Mouse (Mus musculus) forebrain, postnatal 0 days (tissue): ENCODE measurements at regions not wholly inside any gene's neighbourhood (a gene's known extent, or its start where the extent isn't known, plus 50 kb on each side); places are given as distances from the start of the nearest gene placed in this dataset.

Experiments used
- ATAC-seq: fragments of 200-750 bp; cut with Nextera tagmentation; 2 replicates; pipeline ENCODE4 v1.8.0; 2017; ENCODE audit warnings: mild to moderate bottlenecking, moderate library complexity
- DNase-seq: peaks from one replicate; pipeline ENCODE4 v3.0.0-alpha.2; 2015
- H3K27ac ChIP-seq: fragments of 300-500 bp; sonication (generic); 2 replicates; pipeline ENCODE4 v1.5.1; 2014; ENCODE audit warnings: low read depth, mild to moderate bottlenecking, antibody characterized with exemption, low read length, moderate library complexity, mixed read lengths
- H3K27me3 ChIP-seq: fragments of 300-500 bp; sonication (generic); 2 replicates; pipeline ENCODE4 v1.6.1; 2014; ENCODE audit warnings: mild to moderate bottlenecking, low read length, mixed read lengths; ENCODE audit not compliant: insufficient read depth
- H3K36me3 ChIP-seq: fragments of 300-500 bp; sonication (generic); 2 replicates; pipeline ENCODE4 v1.6.1; 2014; ENCODE audit warnings: mild to moderate bottlenecking, moderate library complexity; ENCODE audit not compliant: insufficient read depth
- H3K4me1 ChIP-seq: fragments of 300-500 bp; sonication (generic); 2 replicates; pipeline ENCODE4 v1.6.1; 2014; ENCODE audit warnings: antibody characterized with exemption; ENCODE audit not compliant: insufficient read depth
- H3K4me2 ChIP-seq: fragments of 300-500 bp; sonication (generic); 2 replicates; pipeline ENCODE4 v1.6.1; 2014; ENCODE audit warnings: low read depth, mild to moderate bottlenecking, moderate library complexity
- H3K4me3 ChIP-seq: fragments of 300-500 bp; sonication (generic); 2 replicates; pipeline ENCODE4 v1.5.1; 2014; ENCODE audit warnings: low read depth, low read length, mixed read lengths
- H3K9ac ChIP-seq: fragments of 300-500 bp; sonication (generic); 2 replicates; pipeline ENCODE4 v1.6.1; 2014; ENCODE audit warnings: mild to moderate bottlenecking
- H3K9me3 ChIP-seq: fragments of 300-500 bp; sonication (generic); 2 replicates; pipeline ENCODE4 v1.6.1; 2016; ENCODE audit warnings: low read length
- CTCF ChIP-seq: sonication (generic); IDR thresholded peaks from 2 replicates; pipeline ENCODE4 v1.5.1; 2016; ENCODE audit warnings: antibody characterized with exemption, control low read depth, low read depth
- WGBS: fragments of 180-500 bp; shearing (Covaris S2); extraction: QIAGEN DNeasy Blood & Tissue Kit; methylation state at CpG from one replicate; pipeline ENCODE4 v1.1.7; 2014; 5-methylcytosine and 5-hydroxymethylcytosine counted together

GRCm38 (mm10) chr12:39572802-39573201 lies 465.0 kb downstream of the Arl4a start:
- Histone ChIP-seq H3K9ac (no peak overlapping the region), H3K27ac (no peak overlapping the region), H3K27me3 (no peaks in the 10 kb centered on the region), H3K4me1 (no peaks in the 10 kb centered on the region), H3K4me3 (no peak overlapping the region), H3K9me3 (no peaks in the 10 kb centered on the region), H3K36me3 (no peaks in the 10 kb centered on the region), H3K4me2 (no peak overlapping the region)
- peak; percentile 40 for TF ChIP-seq CTCF
- WGBS = 38% methylated on average over 1 of the region's 1 CpGs
- DNase-seq (no peak), ATAC-seq (no peak)

GRCm38 (mm10) chr12:39572147-39572546 lies 465.7 kb downstream of the Arl4a start:
- DNase-seq (no peak), ATAC-seq (no peak)
- H3K9me3 ChIP-seq = no peaks in the 10 kb centered on the region
- 100% methylated on average over 1 of the region's 1 CpGs for WGBS
- H3K4me2 ChIP-seq = no peak overlapping the region
- no peaks in the 10 kb centered on the region for H3K36me3 ChIP-seq
- no peak overlapping the region for H3K9ac ChIP-seq
- TF ChIP-seq CTCF = no peak
- no peaks in the 10 kb centered on the region for H3K27me3 ChIP-seq
- H3K27ac ChIP-seq = no peak overlapping the region
- H3K4me3 ChIP-seq = no peak overlapping the region
- no peaks in the 10 kb centered on the region for H3K4me1 ChIP-seq

- Histone ChIP-seq H3K4me1 (no peaks in the 10 kb centered on the region), H3K9me3 (no peaks in the 10 kb centered on the region), H3K4me3 (no peak overlapping the region), H3K27ac (no peak overlapping the region), H3K36me3 (no peaks in the 10 kb centered on the region), H3K4me2 (no peak overlapping the region), H3K9ac (no peak overlapping the region), H3K27me3 (no peaks in the 10 kb centered on the region)
- DNase-seq (no peak), ATAC-seq (no peak)
- WGBS = 81% methylated on average over 4 of the region's 4 CpGs
- no peak for TF ChIP-seq CTCF
These were observed 476.9 kb downstream of the Arl4a start for GRCm38 (mm10) chr12:39560734-39561446.

DNA sequence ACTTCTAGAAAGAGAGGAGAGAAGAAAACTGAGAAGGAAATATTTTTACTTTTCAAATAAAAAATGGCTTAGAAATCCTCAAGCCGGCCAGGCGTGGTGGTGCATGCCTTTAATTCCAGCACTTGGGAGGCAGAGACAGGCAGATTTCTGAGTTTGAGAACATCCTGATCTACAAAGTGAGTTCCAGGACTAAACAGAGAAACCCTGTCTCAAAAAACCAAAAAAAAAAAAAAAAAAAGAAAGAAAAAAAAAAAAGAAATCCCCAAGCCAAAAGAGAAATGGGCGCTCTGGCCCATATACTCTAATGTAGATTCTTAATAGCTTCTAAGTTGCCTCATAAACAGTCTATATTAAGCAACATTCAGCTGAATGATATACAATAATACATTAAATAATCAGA lies 479.3 kb downstream of the Arl4a start:
- 98% methylated on average over 3 of the region's 3 CpGs for WGBS
- no peak for TF ChIP-seq CTCF
- no peak for ATAC-seq

DNA sequence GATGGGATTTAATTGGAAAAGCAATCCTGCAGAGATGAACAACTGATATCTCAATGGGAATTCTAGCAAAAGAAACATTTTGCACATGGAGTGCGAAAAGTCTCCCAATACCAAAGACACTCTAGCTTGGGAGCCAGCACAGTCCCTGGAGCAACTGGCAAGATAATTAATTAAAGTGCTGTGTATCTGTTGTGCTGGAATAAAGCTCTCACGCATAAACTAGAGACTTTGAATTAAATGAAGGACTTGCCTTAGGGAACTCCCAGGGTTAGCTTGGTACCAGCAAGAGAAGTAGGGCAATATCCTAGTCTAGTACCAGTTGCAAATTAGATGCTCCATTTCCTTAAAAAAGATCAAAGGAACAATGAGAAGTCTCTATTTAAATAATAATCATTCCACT lies 501.5 kb downstream of the Arl4a start:
- Histone ChIP-seq H3K4me3 (no peak overlapping the region), H3K9me3 (no peaks in the 10 kb centered on the region), H3K36me3 (no peaks in the 10 kb centered on the region), H3K27ac (no peak overlapping the region), H3K9ac (no peak overlapping the region), H3K4me1 (no peaks in the 10 kb centered on the region), H3K27me3 (no peaks in the 10 kb centered on the region), H3K4me2 (no peak overlapping the region)
- TF ChIP-seq CTCF = no peak
- ATAC-seq (no peak), DNase-seq (peak; percentile 1)
- 38% methylated on average over 2 of the region's 2 CpGs for WGBS

More for the DNA sequence above, 479.3 kb downstream of the Arl4a start:
- no peaks in the 10 kb centered on the region for H3K36me3 ChIP-seq
- H3K4me2 ChIP-seq = no peak overlapping the region
- no peak overlapping the region for H3K4me3 ChIP-seq
- no peak overlapping the region for H3K9ac ChIP-seq
- no peaks in the 10 kb centered on the region for H3K27me3 ChIP-seq
- DNase-seq = no peak
- H3K4me1 ChIP-seq = no peaks in the 10 kb centered on the region
- H3K27ac ChIP-seq = no peak overlapping the region
- no peaks in the 10 kb centered on the region for H3K9me3 ChIP-seq

GRCm38 (mm10) chr12:39528121-39528520 lies 509.7 kb downstream of the Arl4a start:
- H3K9me3 ChIP-seq = no peaks in the 10 kb centered on the region
- WGBS = 41% methylated on average over 4 of the region's 4 CpGs
- no peaks in the 10 kb centered on the region for H3K27me3 ChIP-seq
- ATAC-seq (no peak), DNase-seq (no peak)
- no peak overlapping the region for H3K9ac ChIP-seq
- H3K4me3 ChIP-seq = no peak overlapping the region
- H3K4me1 ChIP-seq = no peaks in the 10 kb centered on the region
- no peak overlapping the region for H3K4me2 ChIP-seq
- H3K27ac ChIP-seq = no peak overlapping the region
- TF ChIP-seq CTCF = no peak
- H3K36me3 ChIP-seq = no peaks in the 10 kb centered on the region

- Histone ChIP-seq H3K9ac (no peak overlapping the region), H3K4me2 (no peak overlapping the region), H3K4me3 (no peak overlapping the region), H3K27me3 (no peaks in the 10 kb centered on the region), H3K4me1 (no peaks in the 10 kb centered on the region), H3K36me3 (no peaks in the 10 kb centered on the region), H3K9me3 (no peaks in the 10 kb centered on the region), H3K27ac (no peak overlapping the region)
- TF ChIP-seq CTCF = no peak
- ATAC-seq (no peak), DNase-seq (no peak)
- 22% methylated on average over 3 of the region's 3 CpGs for WGBS
These were observed 510.6 kb downstream of the Arl4a start for GRCm38 (mm10) chr12:39527216-39527600.
